In the genomic region with DNA sequence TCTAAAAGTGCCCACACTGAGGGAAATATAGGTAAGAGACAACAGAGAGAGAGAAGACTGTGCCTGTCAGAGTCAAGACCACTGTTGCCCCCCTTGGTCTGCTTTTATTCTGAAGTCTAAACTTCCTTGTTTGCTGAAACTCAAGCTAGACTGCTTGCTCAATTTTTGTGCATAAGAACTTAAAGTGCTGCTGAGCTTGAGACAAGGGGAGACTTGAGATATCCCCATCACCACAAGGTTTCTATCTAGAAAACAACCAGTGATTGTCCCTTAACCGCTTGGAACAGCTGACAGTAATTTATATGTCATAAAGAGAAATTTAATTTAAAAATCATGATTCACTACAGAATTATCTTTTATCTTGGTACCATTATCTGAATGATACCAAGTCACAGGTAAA, we compare ENCODE assay signal across 24 mouse cellular contexts. TPM values are rescaled to one million over a fixed set of nuclear protein-coding genes. Genes with fewer than 3 reads are reported as not detected.
DNase-seq lines count a peak whose midpoint lies in the region; ATAC-seq and TF ChIP-seq lines count a peak whose summit lies in the region.
"Had no signal": no experiment of that assay in that cellular context is flagged by ENCODE, and none has a peak within 500 bp of the region (broad histone marks: within the 10 kb centered on the region; RNA-seq: fewer than 3 reads in every experiment).

No protein-coding gene starts in this region.

- no peaks in the 10 kb centered on the region for H3K9me3 ChIP-seq in kidney, embryonic 15.5 days (replicated peaks)
- no peaks in the 10 kb centered on the region for H3K9me3 ChIP-seq in lung, embryonic 14.5 days (ENCODE audit: low read depth, low read length)
- H3K9me3 ChIP-seq in intestine, embryonic 15.5 days, result no peaks in the 10 kb centered on the region
- H3K9me3 ChIP-seq in stomach, embryonic 16.5 days (replicated peaks; ENCODE audit: control insufficient read depth, low read length), result no peaks in the 10 kb centered on the region
- H3K9me3 ChIP-seq: embryonic facial prominence, embryonic 15.5 days; forebrain, embryonic 15.5 days; heart, embryonic 10.5 days; limb, embryonic 13.5 days had no signal

- no peak for TF ChIP-seq CTCF in lung, embryonic 14.5 days (IDR thresholded peaks at IDR 0.05; ENCODE audit: low read depth)

- no peak overlapping the region for H3K4me2 ChIP-seq in kidney, embryonic 15.5 days
- no peak overlapping the region for H3K4me2 ChIP-seq in lung, embryonic 14.5 days
- H3K4me2 ChIP-seq in intestine, embryonic 15.5 days (replicated peaks), result no peak overlapping the region
- no peak overlapping the region for H3K4me2 ChIP-seq in stomach, embryonic 16.5 days (ENCODE audit: low read depth, low read length)
- H3K4me2 ChIP-seq: embryonic facial prominence, embryonic 15.5 days; forebrain, embryonic 15.5 days; hindbrain, embryonic 14.5 days; limb, embryonic 13.5 days had no signal

- 63% methylated on average over 1 of the region's 1 CpGs for WGBS in kidney, embryonic 15.5 days
- 59% methylated on average over 1 of the region's 1 CpGs for WGBS in lung, embryonic 14.5 days
- 62% methylated on average over 1 of the region's 1 CpGs for WGBS in intestine, embryonic 15.5 days
- WGBS in stomach, embryonic 16.5 days, result 52% methylated on average over 1 of the region's 1 CpGs

- H3K4me3 ChIP-seq in kidney, embryonic 15.5 days (replicated peaks), result no peak overlapping the region
- H3K4me3 ChIP-seq in lung, embryonic 14.5 days (ENCODE audit: low read depth, low read length), result no peak overlapping the region
- no peak overlapping the region for H3K4me3 ChIP-seq in intestine, embryonic 15.5 days (replicated peaks)
- H3K4me3 ChIP-seq in stomach, embryonic 16.5 days (replicated peaks; ENCODE audit: low read length), result no peak overlapping the region
- H3K4me3 ChIP-seq: embryonic facial prominence, embryonic 15.5 days; forebrain, embryonic 15.5 days; heart, embryonic 10.5 days; limb, embryonic 13.5 days had no signal

- peak overlapping the region; percentile 68 for H3K27ac ChIP-seq in kidney, embryonic 15.5 days
- peak overlapping the region; percentile 43; the same call in 1 of the 2 replicates for H3K27ac ChIP-seq in lung, embryonic 14.5 days (ENCODE audit: low read depth)
- H3K27ac ChIP-seq in intestine, embryonic 15.5 days, result peak overlapping the region; percentile 34; the same call in 1 of the 2 replicates
- peak overlapping the region; percentile 77 for H3K27ac ChIP-seq in stomach, embryonic 16.5 days (ENCODE audit: low read length)
- H3K27ac ChIP-seq: embryonic facial prominence, embryonic 15.5 days; forebrain, embryonic 15.5 days; heart, embryonic 10.5 days; hindbrain, embryonic 14.5 days; limb, embryonic 13.5 days had no signal

- no peaks in the 10 kb centered on the region for H3K36me3 ChIP-seq in kidney, embryonic 15.5 days
- H3K36me3 ChIP-seq in lung, embryonic 14.5 days (ENCODE audit: insufficient read depth), result no peaks in the 10 kb centered on the region
- H3K36me3 ChIP-seq in intestine, embryonic 15.5 days, result no peaks in the 10 kb centered on the region
- H3K36me3 ChIP-seq in stomach, embryonic 16.5 days (ENCODE audit: control insufficient read depth, insufficient read depth, low read length), result no peaks in the 10 kb centered on the region
- H3K36me3 ChIP-seq: embryonic facial prominence, embryonic 15.5 days; forebrain, embryonic 15.5 days; heart, embryonic 10.5 days; limb, embryonic 13.5 days had no signal

- no peaks in the 10 kb centered on the region for H3K27me3 ChIP-seq in kidney, embryonic 15.5 days
- no peaks in the 10 kb centered on the region for H3K27me3 ChIP-seq in lung, embryonic 14.5 days (ENCODE audit: insufficient read depth, low read length)
- no peaks in the 10 kb centered on the region for H3K27me3 ChIP-seq in intestine, embryonic 15.5 days (replicated peaks)
- H3K27me3 ChIP-seq in stomach, embryonic 16.5 days (ENCODE audit: control insufficient read depth, insufficient read depth, low read length), result no peaks in the 10 kb centered on the region
- H3K27me3 ChIP-seq: embryonic facial prominence, embryonic 15.5 days; forebrain, embryonic 15.5 days; limb, embryonic 13.5 days had no signal

- no peak; the same call in 1 of the 2 replicates for ATAC-seq in kidney, embryonic 15.5 days (replicated peaks; ENCODE audit: low FRiP score)
- peak; percentile 13; the same call in 1 of the 2 replicates for ATAC-seq in lung, embryonic 14.5 days (ENCODE audit: insufficient read depth)
- ATAC-seq in intestine, embryonic 15.5 days, result peak; percentile 57
- peak; percentile 56; the same call in 1 of the 2 replicates for ATAC-seq in stomach, embryonic 16.5 days (ENCODE audit: insufficient read depth, low FRiP score)
- ATAC-seq: forebrain, embryonic 15.5 days; inflammation-experienced regulatory T-cells, adult 6 months had no signal

- H3K9ac ChIP-seq in kidney, embryonic 15.5 days, result no peak overlapping the region
- H3K9ac ChIP-seq in lung, embryonic 14.5 days, result no peak overlapping the region
- no peak overlapping the region for H3K9ac ChIP-seq in intestine, embryonic 15.5 days
- no peak overlapping the region for H3K9ac ChIP-seq in stomach, embryonic 16.5 days (ENCODE audit: low read length)
- H3K9ac ChIP-seq: embryonic facial prominence, embryonic 15.5 days; forebrain, embryonic 15.5 days; hindbrain, embryonic 14.5 days; limb, embryonic 13.5 days had no signal

- DNase-seq in kidney, postnatal 25 days, result no peak
- DNase-seq in lung, embryonic 14.5 days, result peak; percentile 10
- no peak for DNase-seq in lung, postnatal 36 days
- no peak for DNase-seq in cerebellum, postnatal 4 days (ENCODE audit: low spot score in 2 of 2)
- DNase-seq: adrenal gland, postnatal 14 days; cerebellum, adult 8-10 months; cerebellum, postnatal 36 days; gastrocnemius, postnatal 10 days; heart, postnatal 4 days; midbrain, embryonic 14.5 days; right cerebral cortex, postnatal 14 days; spleen, adult 18-20 months; thymus, adult 18-20 months; thymus, postnatal 4 days had no signal

- no peaks in the 10 kb centered on the region for H3K4me1 ChIP-seq in kidney, embryonic 15.5 days
- H3K4me1 ChIP-seq in lung, embryonic 14.5 days (ENCODE audit: insufficient read depth), result no peaks in the 10 kb centered on the region
- H3K4me1 ChIP-seq in intestine, embryonic 15.5 days (replicated peaks), result no peaks in the 10 kb centered on the region
- H3K4me1 ChIP-seq in stomach, embryonic 16.5 days (ENCODE audit: control insufficient read depth, insufficient read depth, low read length), result no peaks in the 10 kb centered on the region
- H3K4me1 ChIP-seq: embryonic facial prominence, embryonic 15.5 days; forebrain, embryonic 15.5 days; heart, embryonic 10.5 days; limb, embryonic 13.5 days had no signal

RNA-seq across cellular contexts. Expression of a gene that starts 4.6 kb away (rescaled TPM):
- 33.4 and 34.6 TPM in 2 replicates for polyA plus RNA-seq in kidney, embryonic 15.5 days (2015; fragmentation: Nextera tagmentation; extraction: Ambion mirVana)
- 10.6 and 13.3 TPM in 2 replicates for polyA plus RNA-seq in lung, embryonic 14.5 days (2014; fragmentation: Nextera tagmentation; extraction: Ambion mirVana)
- polyA plus RNA-seq in intestine, embryonic 15.5 days (2015; fragmentation: Nextera tagmentation; extraction: Ambion mirVana), result 409 and 428 TPM in 2 replicates
- polyA plus RNA-seq in stomach, embryonic 16.5 days (2015; fragmentation: Nextera tagmentation; extraction: Ambion mirVana), result 123 and 129 TPM in 2 replicates
- polyA plus RNA-seq: inflammation-experienced regulatory T-cells, adult 6 months had no signal

RNA-seq across cellular contexts. Expression of a gene that starts 42.2 kb away (rescaled TPM):
- polyA plus RNA-seq in kidney, embryonic 15.5 days (2015; fragmentation: Nextera tagmentation; extraction: Ambion mirVana), result 5.9 and 6.5 TPM in 2 replicates
- 3.8 and 4.4 TPM in 2 replicates for polyA plus RNA-seq in lung, embryonic 14.5 days (2014; fragmentation: Nextera tagmentation; extraction: Ambion mirVana)
- 286 and 313 TPM in 2 replicates for polyA plus RNA-seq in intestine, embryonic 15.5 days (2015; fragmentation: Nextera tagmentation; extraction: Ambion mirVana)
- polyA plus RNA-seq in stomach, embryonic 16.5 days (2015; fragmentation: Nextera tagmentation; extraction: Ambion mirVana), result 145 and 160 TPM in 2 replicates

RNA-seq across cellular contexts. Expression of a gene that starts 46.1 kb away (rescaled TPM):
- 2.1 and 2.3 TPM in 2 replicates for polyA plus RNA-seq in kidney, embryonic 15.5 days (2015; fragmentation: Nextera tagmentation; extraction: Ambion mirVana)
- polyA plus RNA-seq in lung, embryonic 14.5 days (2014; fragmentation: Nextera tagmentation; extraction: Ambion mirVana), result 0.61 and 0.80 TPM in 2 replicates
- 99.7 and 110 TPM in 2 replicates for polyA plus RNA-seq in intestine, embryonic 15.5 days (2015; fragmentation: Nextera tagmentation; extraction: Ambion mirVana)
- polyA plus RNA-seq in stomach, embryonic 16.5 days (2015; fragmentation: Nextera tagmentation; extraction: Ambion mirVana), result 73.5 and 82.9 TPM in 2 replicates
- polyA plus RNA-seq: embryonic facial prominence, embryonic 15.5 days; midbrain, embryonic 14.5 days; neural tube, embryonic 11.5 days had no signal

Comparison
In these comparisons a context has a peak if more than half of its experiments do, and no peak if none do; other contexts are left out.
1. RNA of a gene that starts 42.2 kb away (polyA plus RNA-seq): 286 to 313 TPM in intestine, embryonic 15.5 days and 145 to 160 TPM in stomach, embryonic 16.5 days; 5.9 to 6.5 TPM in kidney, embryonic 15.5 days and 3.8 to 4.4 TPM in lung, embryonic 14.5 days; every median in the first group is over 10 times any median in the second.
2. RNA of a gene that starts 46.1 kb away (polyA plus RNA-seq): 99.7 to 110 TPM in intestine, embryonic 15.5 days and 73.5 to 82.9 TPM in stomach, embryonic 16.5 days; 2.1 to 2.3 TPM in kidney, embryonic 15.5 days and 0.61 to 0.80 TPM in lung, embryonic 14.5 days; every median in the first group is over 10 times any median in the second.
3. Peak in every context shown above with its lines, with median percentiles within 50 percentile points of each other: H3K27ac ChIP-seq.